Mouse (Mus musculus) cerebellum, adult 2 months (tissue): ENCODE measurements around the gene Synj2. TPM values are rescaled to one million over a fixed set of nuclear protein-coding genes. Genes with fewer than 3 reads are reported as not detected.
"Not testable (repeated sequence)": the region's sequence is repeated elsewhere in the genome, so short reads cannot be mapped to it uniquely, and the experiment has no call there.

ENCODE experiments used
- DNase-seq, 2 experiments: peaks; one replicate each; pipeline ENCODE4 v3.0.0; 2021
- H3K27ac ChIP-seq: fragments of 200-500 bp; 2 replicates; pipeline ENCODE4 v1.5.1; 2012; ENCODE audit warnings: low read length, control low read depth, inconsistent platforms; ENCODE audit not compliant: insufficient read depth
- H3K27me3 ChIP-seq: fragments of 200-500 bp; 2 replicates; pipeline ENCODE4 v1.6.1; 2012; ENCODE audit warnings: inconsistent platforms, mild to moderate bottlenecking, low read length, moderate library complexity; ENCODE audit not compliant: control insufficient read depth, insufficient read depth
- H3K4me1 ChIP-seq: fragments of 200-500 bp; 2 replicates; pipeline ENCODE4 v1.6.1; 2011; ENCODE audit warnings: low read length; ENCODE audit not compliant: control insufficient read depth, insufficient read depth
- H3K4me3 ChIP-seq: fragments of 200-500 bp; replicated peaks from 2 replicates; pipeline ENCODE3; 2011; ENCODE audit warnings: mild to moderate bottlenecking, low read depth, low read length, control low read depth; ENCODE audit not compliant: insufficient read depth
- CTCF ChIP-seq: fragments of 200-500 bp; IDR thresholded peaks from 2 replicates; pipeline ENCODE4 v1.5.1; 2011; ENCODE audit warnings: low read depth, mild to moderate bottlenecking, control low read depth, low read length, moderate library complexity, borderline replicate concordance; ENCODE audit not compliant: insufficient read depth
- POLR2A ChIP-seq: fragments of 200-500 bp; IDR thresholded peaks from 2 replicates; pipeline ENCODE4 v1.6.1; 2011; ENCODE audit warnings: low read length, control low read depth, borderline replicate concordance; ENCODE audit not compliant: insufficient read depth
- WGBS: fragments of 180-500 bp; shearing (Covaris S2); methylation state at CpG from one replicate; pipeline ENCODE4 v1.1.7; 2018; 5-methylcytosine and 5-hydroxymethylcytosine counted together
- polyA plus RNA-seq: library from polyadenylated mRNA; depleted of rRNA; stranded (reverse); fragments of >200 nt; gene quantifications from 2 replicates; pipeline ENCODE4 v1.2.3, GENCODE M21; 2012

Gene Synj2
- polyA plus RNA-seq, 1 experiment, result 25.1 TPM

GRCm38 (mm10) chr17:6020636-6021035 is 79.6 kb downstream of the Synj2 start:
- H3K4me3 ChIP-seq, result no peak overlapping the region
- DNase-seq, result no peak
- WGBS, result 61% methylated on average over 7 of the region's 7 CpGs
- no peak for TF ChIP-seq CTCF
- no peak for TF ChIP-seq POLR2A
- H3K27me3 ChIP-seq, result no peaks in the 10 kb centered on the region
- H3K27ac ChIP-seq, result no peak overlapping the region
- peaks cover 3% of the 10 kb centered on the region; the same call in 1 of the 2 replicates for H3K4me1 ChIP-seq

GRCm38 (mm10) chr17:6021374-6021789 is 80.3 kb downstream of the Synj2 start:
- not testable (repeated sequence) for H3K4me1 ChIP-seq, H3K27ac ChIP-seq, H3K4me3 ChIP-seq, DNase-seq, H3K27me3 ChIP-seq
- WGBS, result 61% methylated on average over 5 of the region's 5 CpGs

- WGBS, result 40% methylated on average over 7 of the region's 7 CpGs
- no peak for TF ChIP-seq POLR2A
- TF ChIP-seq CTCF, result no peak
Observed at GRCm38 (mm10) chr17:6025831-6026230, 84.8 kb downstream of the Synj2 start.

GRCm38 (mm10) chr17:6035661-6036060 is 94.6 kb downstream of the Synj2 start:
- no peak for TF ChIP-seq CTCF
- no peak for TF ChIP-seq POLR2A
- no peak overlapping the region for H3K4me3 ChIP-seq
- H3K27ac ChIP-seq, result no peak overlapping the region
- no peak for DNase-seq
- H3K27me3 ChIP-seq, result no peaks in the 10 kb centered on the region
- WGBS, result 29% methylated on average over 8 of the region's 8 CpGs
- H3K4me1 ChIP-seq, result 0 out of 2 replicates have a peak, but pooled peaks cover 3% of the 10 kb centered on the region

More at GRCm38 (mm10) chr17:6025831-6026230, 84.8 kb downstream of the Synj2 start:
- Histone ChIP-seq H3K4me3 (no peak overlapping the region), H3K4me1 (peaks cover 3% of the 10 kb centered on the region; the same call in 1 of the 2 replicates), H3K27ac (no peak overlapping the region), H3K27me3 (no peaks in the 10 kb centered on the region)
- DNase-seq, result no peak

GRCm38 (mm10) chr17:6036458-6036857 is 95.4 kb downstream of the Synj2 start:
- no peak for DNase-seq
- no peaks in the 10 kb centered on the region for H3K27me3 ChIP-seq
- 72% methylated on average over 8 of the region's 8 CpGs for WGBS

GRCm38 (mm10) chr17:6036872-6037271 is 95.8 kb downstream of the Synj2 start:
- WGBS, result 80% methylated on average over 11 of the region's 11 CpGs
- H3K4me3 ChIP-seq, result no peak overlapping the region
- H3K27me3 ChIP-seq, result no peaks in the 10 kb centered on the region
- 0 out of 2 replicates have a peak, but pooled peaks cover 3% of the 10 kb centered on the region for H3K4me1 ChIP-seq
- DNase-seq, result no peak
- TF ChIP-seq POLR2A (no peak), CTCF (no peak)
- H3K27ac ChIP-seq, result no peak overlapping the region

More at GRCm38 (mm10) chr17:6036458-6036857, 95.4 kb downstream of the Synj2 start:
- no peak overlapping the region for H3K4me3 ChIP-seq
- H3K4me1 ChIP-seq, result 0 out of 2 replicates have a peak, but pooled peaks cover 3% of the 10 kb centered on the region
- H3K27ac ChIP-seq, result no peak overlapping the region
- TF ChIP-seq CTCF (no peak), POLR2A (no peak)

- DNase-seq, result peak in 1 of 2 experiments; percentile 8
- TF ChIP-seq POLR2A (no peak), CTCF (no peak)
- Histone ChIP-seq H3K27ac (no peak overlapping the region), H3K4me1 (0 out of 2 replicates have a peak, but pooled peaks cover 3% of the 10 kb centered on the region), H3K4me3 (no peak overlapping the region), H3K27me3 (no peaks in the 10 kb centered on the region)
- 55% methylated on average over 10 of the region's 10 CpGs for WGBS
Observed at GRCm38 (mm10) chr17:6037507-6037906, 96.4 kb downstream of the Synj2 start.

GRCm38 (mm10) chr17:6052801-6053200 is 111.7 kb downstream of the Synj2 start:
- TF ChIP-seq POLR2A, result no peak
- TF ChIP-seq CTCF, result no peak
- H3K27ac ChIP-seq, result no peak overlapping the region
- DNase-seq, result no peak
- no peaks in the 10 kb centered on the region for H3K27me3 ChIP-seq
- no peak overlapping the region for H3K4me3 ChIP-seq
- 64% methylated on average over 4 of the region's 4 CpGs for WGBS
- H3K4me1 ChIP-seq, result no peaks in the 10 kb centered on the region
